In genomic region chr5:135890323-135890722, GRCm38 (mm10) we compare ENCODE assay signal across 29 mouse cellular contexts. TPM values are rescaled to one million over a fixed set of nuclear protein-coding genes. Genes with fewer than 3 reads are reported as not detected.
DNase-seq lines count a peak whose midpoint lies in the region; ATAC-seq and TF ChIP-seq lines count a peak whose summit lies in the region.
"Had no signal": no experiment of that assay in that cellular context is flagged by ENCODE, and none has a peak within 500 bp of the region (broad histone marks: within the 10 kb centered on the region; RNA-seq: fewer than 3 reads in every experiment).

No protein-coding gene starts in this region.

- H3K4me1 ChIP-seq in heart, embryonic 12.5 days (replicated peaks): peaks cover 16% of the 10 kb centered on the region
- peaks cover 5% of the 10 kb centered on the region for H3K4me1 ChIP-seq in ES-Bruce4 (ENCODE audit: control insufficient read depth, insufficient read depth, low read length)
- H3K4me1 ChIP-seq in stomach, postnatal 0 days (replicated peaks; ENCODE audit: control insufficient read depth, insufficient read depth): no peaks in the 10 kb centered on the region

- no peak for TF ChIP-seq CTCF in ES-Bruce4 (IDR thresholded peaks at IDR 0.05; ENCODE audit: low read depth, low read length)
- no peak for TF ChIP-seq CTCF in stomach, postnatal 0 days (IDR thresholded peaks at IDR 0.05; ENCODE audit: low read depth)
- no peak for TF ChIP-seq CTCF in left cerebral cortex, adult 2 months (IDR thresholded peaks at IDR 0.05)

- peaks cover 4% of the 10 kb centered on the region; the same call in 1 of the 2 replicates for H3K27me3 ChIP-seq in heart, embryonic 12.5 days (replicated peaks)
- no peaks in the 10 kb centered on the region for H3K27me3 ChIP-seq in ES-Bruce4 (ENCODE audit: control insufficient read depth, insufficient read depth, low read length, poor library complexity, severe bottlenecking)
- no peaks in the 10 kb centered on the region for H3K27me3 ChIP-seq in stomach, postnatal 0 days (ENCODE audit: control insufficient read depth, insufficient read depth, low read length)
- H3K27me3 ChIP-seq: Patski had no signal

- no peak overlapping the region for H3K4me3 ChIP-seq in heart, embryonic 12.5 days
- no peak overlapping the region for H3K4me3 ChIP-seq in ES-Bruce4 (ENCODE audit: low read depth, low read length)
- no peak overlapping the region for H3K4me3 ChIP-seq in stomach, postnatal 0 days (ENCODE audit: low read depth, low read length)
- H3K4me3 ChIP-seq in left cerebral cortex, adult 2 months: no peak overlapping the region
- H3K4me3 ChIP-seq: hindbrain, embryonic 12.5 days; lung, embryonic 15.5 days; midbrain, embryonic 10.5 days; midbrain, embryonic 15.5 days; neural tube, embryonic 15.5 days had no signal

- H3K36me3 ChIP-seq in heart, embryonic 12.5 days: no peaks in the 10 kb centered on the region
- peaks cover 3% of the 10 kb centered on the region; the same call in 1 of the 2 replicates for H3K36me3 ChIP-seq in ES-Bruce4 (ENCODE audit: control insufficient read depth, insufficient read depth, low read length, poor library complexity, severe bottlenecking)
- H3K36me3 ChIP-seq in stomach, postnatal 0 days (ENCODE audit: control insufficient read depth, insufficient read depth, low read length): no peaks in the 10 kb centered on the region
- H3K36me3 ChIP-seq: hindbrain, embryonic 12.5 days; lung, embryonic 15.5 days; midbrain, embryonic 10.5 days; midbrain, embryonic 15.5 days; neural tube, embryonic 15.5 days had no signal

- intact Hi-C loops in gastrocnemius, postnatal 14 days (cut with DNase I; ENCODE audit: low total_unique reads): loop anchor here (10.0 kb wide), 1 partner anchor 164 kb away; the partner anchor contains the start of gene Upk3bl
- intact Hi-C loops in left cerebral cortex, adult 2 months (cut with DNase I): no loop called here

- no peak overlapping the region for H3K4me2 ChIP-seq in heart, embryonic 12.5 days
- H3K4me2 ChIP-seq in stomach, postnatal 0 days (replicated peaks; ENCODE audit: low read depth): no peak overlapping the region
- H3K4me2 ChIP-seq: hindbrain, embryonic 12.5 days; liver, embryonic 11.5 days; lung, embryonic 15.5 days; midbrain, embryonic 15.5 days; neural tube, embryonic 15.5 days had no signal

- DNase-seq in heart, postnatal 4 days: no peak
- peak; percentile 53 for DNase-seq in ZHBTc4 (ENCODE audit: low read depth, low spot score)
- DNase-seq in stomach, postnatal 0 days (ENCODE audit: low spot score): no peak
- no peak for DNase-seq in gastrocnemius, postnatal 14 days
- DNase-seq in left cerebral cortex, adult 2 months (ENCODE audit: extremely low spot score in 1 of 2, low spot score in 2 of 2): no peak
- DNase-seq: adrenal gland, postnatal 25 days; cerebellum, adult 11-12 months; cerebellum, postnatal 10 days; gastrocnemius, postnatal 36 days; heart, postnatal 14 days; kidney, adult 9 months; kidney, postnatal 36 days; right cerebral cortex, postnatal 25 days; thymus, adult 2 months; thymus, postnatal 36 days had no signal

- 0 out of 2 replicates have a peak, but pooled peaks have one; percentile 74 for TF ChIP-seq EP300 in ES-Bruce4 (IDR thresholded peaks at IDR 0.05; ENCODE audit: insufficient read depth, low read depth, low read length)
- no peak for TF ChIP-seq EP300 in stomach, postnatal 0 days (optimal IDR thresholded peaks at IDR 0.05)

- TF ChIP-seq POLR2A in ES-Bruce4 (IDR thresholded peaks at IDR 0.05; ENCODE audit: insufficient read depth, low read length): no peak

- ATAC-seq in heart, embryonic 12.5 days (ENCODE audit: insufficient number of reproducible peaks, low FRiP score): no peak
- no peak for ATAC-seq in stomach, postnatal 0 days (ENCODE audit: low FRiP score, low TSS enrichment)
- ATAC-seq: forebrain, embryonic 14.5 days; hindbrain, postnatal 0 days; intestine, embryonic 16.5 days; midbrain, embryonic 15.5 days; Patski had no signal

- no peak overlapping the region for H3K27ac ChIP-seq in heart, embryonic 12.5 days (ENCODE audit: poor library complexity, severe bottlenecking)
- peak overlapping the region; percentile 83 for H3K27ac ChIP-seq in ES-Bruce4 (ENCODE audit: insufficient read depth, low read length)
- H3K27ac ChIP-seq in stomach, postnatal 0 days (replicated peaks): peak overlapping the region; percentile 65
- H3K27ac ChIP-seq in left cerebral cortex, adult 2 months: no peak overlapping the region
- H3K27ac ChIP-seq: hindbrain, embryonic 12.5 days; hindbrain, postnatal 0 days; lung, embryonic 15.5 days; midbrain, embryonic 10.5 days; midbrain, embryonic 15.5 days; neural tube, embryonic 15.5 days had no signal

- WGBS in heart, embryonic 12.5 days: 47% methylated on average over 4 of the region's 4 CpGs
- WGBS in stomach, postnatal 0 days: 45% methylated on average over 4 of the region's 4 CpGs

- H3K9me3 ChIP-seq in heart, embryonic 12.5 days (replicated peaks): no peaks in the 10 kb centered on the region
- no peaks in the 10 kb centered on the region for H3K9me3 ChIP-seq in ES-Bruce4 (replicated peaks; ENCODE audit: control insufficient read depth, insufficient read depth, low read length, poor library complexity, severe bottlenecking)
- no peaks in the 10 kb centered on the region for H3K9me3 ChIP-seq in stomach, postnatal 0 days (ENCODE audit: control insufficient read depth, low read length)
- H3K9me3 ChIP-seq: G1E; hindbrain, embryonic 12.5 days; lung, embryonic 15.5 days; midbrain, embryonic 10.5 days; midbrain, embryonic 15.5 days; neural tube, embryonic 15.5 days had no signal

- H3K9ac ChIP-seq in heart, embryonic 12.5 days: peak overlapping the region; percentile 16; the same call in 1 of the 2 replicates
- no peak overlapping the region for H3K9ac ChIP-seq in ES-Bruce4 (ENCODE audit: low read depth, poor library complexity, severe bottlenecking)
- no peak overlapping the region for H3K9ac ChIP-seq in stomach, postnatal 0 days (ENCODE audit: low read length)
- H3K9ac ChIP-seq: hindbrain, embryonic 12.5 days; lung, embryonic 15.5 days; midbrain, embryonic 15.5 days; neural tube, embryonic 15.5 days had no signal

RNA-seq across cellular contexts. Expression of gene Hspb1, which starts 2.6 kb away (rescaled TPM):
- 916 and 1,021 TPM in 2 replicates for polyA plus RNA-seq in heart, embryonic 12.5 days (2016; fragmentation: Nextera tagmentation; extraction: Ambion mirVana)
- 100 to 1,000 TPM; 397 to 401 TPM for total RNA-seq in heart, postnatal 4 days (2021)
- 426 and 500 TPM in 2 replicates for polyA plus RNA-seq in ES-Bruce4 (2011; ENCODE audit: insufficient read depth, insufficient read length, low read depth, missing spikeins)
- polyA plus RNA-seq in stomach, postnatal 0 days (2015; fragmentation: Nextera tagmentation; extraction: Ambion mirVana): 1,235 and 1,355 TPM in 2 replicates
- 100 to 1,000 TPM; 257 to 459 TPM for total RNA-seq in gastrocnemius, postnatal 14 days (2021)
- 10 to 100 TPM; 19.2 to 19.3 TPM for total RNA-seq in left cerebral cortex, adult 2 months (2021)
- total RNA-seq: G1E; megakaryocyte progenitor cell, adult 5-6 weeks had no signal
- polyA plus RNA-seq: G1E had no signal

RNA-seq across cellular contexts. Expression of gene Ywhag, which starts 44.1 kb away (rescaled TPM):
- 214 and 222 TPM in 2 replicates for polyA plus RNA-seq in heart, embryonic 12.5 days (2016; fragmentation: Nextera tagmentation; extraction: Ambion mirVana)
- 100 to 1,000 TPM; 285 to 292 TPM for total RNA-seq in heart, postnatal 4 days (2021)
- polyA plus RNA-seq in ES-Bruce4 (2011; ENCODE audit: insufficient read depth, insufficient read length, low read depth, missing spikeins): 372 TPM in 2 replicates
- polyA plus RNA-seq in stomach, postnatal 0 days (2015; fragmentation: Nextera tagmentation; extraction: Ambion mirVana): 86.0 and 89.2 TPM in 2 replicates
- 100 to 1,000 TPM; 305 to 325 TPM for total RNA-seq in gastrocnemius, postnatal 14 days (2021)
- total RNA-seq in left cerebral cortex, adult 2 months (2021): 1,000 to 10,000 TPM; 1,191 to 1,224 TPM

Comparison
In these comparisons a context has a peak if more than half of its experiments do, and no peak if none do; other contexts are left out.
1. H3K27ac ChIP-seq: peak in ES-Bruce4 (single experiment) and stomach, postnatal 0 days (single experiment); none in heart, embryonic 12.5 days (single experiment) and left cerebral cortex, adult 2 months (single experiment).
2. RNA of gene Hspb1, which starts 2.6 kb away (total RNA-seq): 257 to 459 TPM in gastrocnemius, postnatal 14 days and 397 to 401 TPM in heart, postnatal 4 days; 19.2 to 19.3 TPM in left cerebral cortex, adult 2 months; every median in the first group is over 10 times any median in the second.